Mouse (Mus musculus): ENCODE data around the gene Adam15.

Adam15 gene

DNA sequence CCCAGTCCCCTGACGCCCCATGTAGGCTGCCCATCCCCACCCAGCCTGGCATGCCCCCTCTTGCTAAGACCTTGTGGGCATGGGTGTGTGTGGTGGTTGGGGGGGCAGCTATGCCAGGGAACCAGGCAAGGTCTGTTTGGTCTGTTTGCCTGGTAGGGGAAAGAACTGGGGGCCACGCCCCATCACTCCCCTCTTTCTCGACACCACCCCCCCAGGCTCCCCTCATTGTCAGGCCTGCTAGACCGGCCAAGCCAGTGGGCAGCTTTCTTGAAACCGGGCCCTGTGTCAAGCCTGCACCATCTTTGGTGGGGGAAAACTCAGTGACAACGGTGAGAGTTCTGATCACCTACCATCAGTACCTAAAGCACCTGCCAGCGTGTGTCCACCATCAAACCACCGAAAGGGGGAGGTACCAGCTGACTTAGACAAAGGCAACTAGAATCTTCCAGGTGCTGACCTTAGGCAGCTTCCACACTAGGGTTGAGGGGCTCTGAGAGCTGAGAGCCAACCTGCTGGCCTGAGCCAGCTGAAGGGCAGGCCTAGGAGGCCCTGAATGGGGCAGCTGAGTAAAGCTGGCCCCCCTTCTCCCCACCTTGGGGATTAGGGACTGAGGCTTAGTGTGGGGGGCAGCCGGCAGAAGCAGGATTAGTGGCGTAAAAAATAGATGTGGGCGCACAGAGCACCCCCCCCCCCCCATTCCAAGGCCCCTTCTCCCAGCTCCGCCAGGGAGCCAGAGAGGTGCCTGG, 34.7 kb upstream of the Adam15 start:
- no peak for DNase-seq (ENCODE audit: extremely low spot score)

DNA sequence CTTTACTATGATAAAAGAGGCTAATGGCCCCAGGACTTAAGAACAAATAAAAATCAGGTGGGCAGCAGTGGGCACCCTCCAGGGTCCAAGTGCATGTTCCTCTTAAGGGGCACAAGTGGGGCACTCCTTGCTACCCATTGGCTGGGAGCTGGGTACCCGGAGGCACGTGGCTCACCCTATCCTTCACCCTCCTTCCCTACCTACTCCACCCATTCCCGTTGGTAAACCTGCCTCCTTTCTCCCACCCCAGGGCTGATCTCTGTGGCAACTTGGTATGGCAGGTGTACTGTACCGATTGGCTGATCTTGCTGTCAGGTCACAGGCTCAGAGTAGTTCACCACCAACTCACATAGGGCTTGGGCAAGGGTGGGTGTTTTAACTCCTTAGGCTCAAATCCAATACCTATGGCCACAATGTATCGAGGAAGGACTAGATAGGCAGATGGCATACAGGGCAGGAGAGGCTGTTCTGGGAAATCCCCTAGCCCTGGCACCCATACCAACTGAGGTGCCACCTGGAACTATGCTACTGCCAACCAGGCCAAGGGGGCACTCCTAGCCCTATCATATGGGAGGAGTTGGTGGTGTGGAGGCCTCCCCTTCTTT, 34.0 kb upstream of the Adam15 start:
- DNase-seq (ENCODE audit: extremely low spot score) = no peak

DNA sequence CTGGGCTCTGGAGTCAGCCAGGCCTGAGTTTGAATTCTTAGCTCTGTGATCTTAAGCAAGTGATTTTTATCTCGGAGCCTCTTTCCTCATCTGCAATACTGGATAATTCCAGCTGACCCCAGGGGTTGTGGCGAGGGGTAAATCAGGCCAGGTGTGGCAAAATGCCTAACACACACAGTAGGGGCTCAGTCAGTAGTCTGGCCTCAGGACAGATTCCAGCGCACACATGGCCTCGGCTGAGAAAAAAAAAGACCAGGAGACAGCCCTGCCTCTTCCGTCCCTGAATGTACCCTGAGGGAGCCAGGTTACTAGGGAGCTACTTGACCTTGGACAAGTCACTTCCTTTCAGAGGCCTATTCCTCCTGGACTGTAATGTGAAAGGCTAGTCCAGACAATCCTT, 33.2 kb upstream of the Adam15 start:
- no peak for DNase-seq (ENCODE audit: extremely low spot score)

DNA sequence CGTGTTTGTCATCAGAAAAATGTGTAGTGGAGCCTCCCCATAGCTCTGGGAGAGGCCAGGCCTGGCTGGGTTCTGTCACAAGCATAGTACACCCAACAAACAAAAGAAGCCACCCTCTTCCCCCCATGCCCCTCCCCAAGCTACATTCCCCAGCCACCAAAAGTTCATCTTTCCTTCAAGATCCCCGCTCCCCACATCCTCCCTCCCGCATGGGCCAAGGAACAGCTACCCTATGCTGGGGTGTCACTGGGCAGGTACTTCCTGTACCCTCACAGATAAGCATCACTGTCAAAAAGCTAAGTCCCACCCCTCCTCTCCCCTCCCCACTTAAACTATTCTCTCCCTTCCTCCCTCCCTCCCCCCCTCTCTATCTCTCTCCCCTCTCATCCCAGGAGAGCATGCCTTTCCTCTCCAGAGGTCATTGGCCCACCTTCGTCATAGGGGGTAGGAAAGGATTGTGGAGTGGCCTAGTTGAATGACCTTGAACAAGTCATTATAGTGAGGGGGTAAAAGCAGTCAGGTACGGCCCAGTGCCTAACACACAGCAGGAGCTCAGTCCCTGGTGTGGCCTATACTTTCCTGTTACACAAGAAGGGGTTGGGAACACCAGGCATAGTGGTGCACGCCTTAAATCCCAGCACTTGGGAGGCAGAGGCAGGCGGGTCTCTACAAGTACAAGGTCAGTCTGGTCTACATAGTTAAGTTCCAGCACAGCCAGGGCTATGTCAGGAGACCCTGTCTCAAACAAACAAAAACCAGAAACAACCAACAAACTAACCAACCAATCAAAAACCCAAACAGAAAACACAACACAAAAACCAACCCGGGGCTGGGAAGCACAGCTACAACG, 32.5 kb upstream of the Adam15 start:
- DNase-seq (ENCODE audit: extremely low spot score) = no peak

DNA sequence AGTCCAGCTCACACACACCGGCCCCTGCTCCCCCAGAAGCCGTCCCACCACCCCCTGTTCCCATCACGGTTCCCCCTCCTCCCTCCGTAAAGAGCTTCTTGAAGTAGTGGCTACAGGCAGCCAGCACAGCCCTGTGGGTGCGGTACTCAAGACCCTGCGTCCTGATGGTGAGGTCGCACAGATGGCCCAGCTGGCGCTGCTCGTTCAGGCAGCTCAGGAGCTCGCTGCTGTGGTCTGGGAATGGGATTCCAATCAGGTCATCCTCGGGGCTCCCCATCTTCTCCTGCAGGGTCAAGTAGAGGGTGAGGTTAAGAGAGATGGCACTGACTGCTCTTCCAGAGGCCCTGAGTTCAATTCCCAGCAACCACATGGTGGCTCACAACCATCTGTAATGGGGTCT, 31.4 kb upstream of the Adam15 start:
- no peak for DNase-seq (ENCODE audit: extremely low spot score)

DNA sequence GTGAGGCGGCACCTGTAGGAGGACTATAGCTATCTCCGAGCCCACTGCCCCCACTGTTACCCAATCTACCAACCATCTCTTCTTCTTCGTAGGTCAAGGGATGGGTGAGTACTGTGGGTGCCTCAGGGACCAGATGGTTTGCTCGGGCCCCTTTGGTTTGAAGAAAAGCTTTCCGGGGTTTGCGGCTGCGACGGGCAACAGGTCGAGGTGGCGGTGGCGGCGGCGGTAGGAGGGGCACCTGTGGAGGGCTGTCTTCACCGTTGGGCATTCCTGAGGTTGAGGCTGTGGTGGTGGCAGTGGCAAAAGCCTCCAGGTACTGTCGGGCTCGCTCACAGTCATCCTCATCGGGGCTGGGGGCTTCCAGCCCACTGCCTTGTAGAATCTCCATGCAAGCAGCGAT, 30.9 kb upstream of the Adam15 start:
- DNase-seq (ENCODE audit: extremely low spot score) = no peak

DNA sequence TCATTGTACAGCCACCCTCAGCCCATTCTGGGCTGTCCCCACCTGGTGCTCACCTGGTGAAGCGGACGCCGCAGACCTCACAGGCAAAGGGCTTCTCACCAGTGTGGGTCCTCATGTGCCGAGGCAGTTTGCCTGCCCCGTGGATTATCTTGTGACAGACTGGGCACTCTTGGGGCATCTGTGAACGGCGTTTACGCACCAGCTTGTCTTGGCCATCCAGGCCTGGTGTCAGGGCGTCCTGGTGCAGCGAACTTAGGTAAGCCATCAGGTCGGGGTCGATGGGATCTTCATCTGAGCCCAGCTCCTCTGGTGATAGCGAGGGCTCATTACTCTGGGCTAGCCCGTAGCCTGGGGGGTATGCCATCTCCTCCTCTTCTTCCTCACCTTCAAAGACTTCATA, 30.5 kb upstream of the Adam15 start:
- no peak for DNase-seq (ENCODE audit: extremely low spot score)

DNA sequence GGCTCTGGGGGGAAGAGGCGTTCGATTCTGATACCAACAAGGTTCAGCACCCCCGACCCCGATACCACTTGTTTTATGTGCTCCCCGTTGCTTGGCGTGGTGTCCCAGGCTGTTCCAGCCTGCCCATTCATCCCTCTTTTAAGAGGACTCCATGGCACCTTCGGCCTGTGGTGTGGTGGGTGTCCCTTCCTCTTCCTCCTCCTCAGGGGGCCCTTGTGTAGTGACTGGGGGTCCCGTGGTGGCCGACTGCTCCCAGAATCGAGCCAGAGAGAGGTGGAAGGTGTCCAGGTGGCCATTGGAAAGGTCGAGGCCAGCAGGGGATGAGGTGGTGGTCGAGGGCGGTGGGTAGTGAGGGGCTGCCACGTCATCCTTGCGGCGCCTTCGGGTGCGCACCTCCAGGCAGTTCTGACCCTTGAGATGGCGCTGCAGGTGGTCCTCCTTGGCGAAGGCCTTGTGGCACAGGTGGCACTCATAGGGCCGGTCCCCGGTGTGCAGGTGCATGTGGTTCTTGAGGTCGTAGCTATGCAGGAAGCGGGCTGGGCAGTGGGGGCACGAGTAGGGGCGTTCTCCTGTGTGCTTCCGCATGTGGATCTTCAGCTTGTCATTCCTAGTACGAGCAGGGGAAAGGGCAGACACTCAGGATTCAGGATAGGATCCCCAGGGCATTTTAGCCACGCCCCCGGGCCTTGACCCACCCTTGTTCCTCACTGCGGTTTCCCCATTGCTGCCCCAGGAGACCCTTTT, 29.8 kb upstream of the Adam15 start:
- no peak for DNase-seq (ENCODE audit: extremely low spot score)

DNA sequence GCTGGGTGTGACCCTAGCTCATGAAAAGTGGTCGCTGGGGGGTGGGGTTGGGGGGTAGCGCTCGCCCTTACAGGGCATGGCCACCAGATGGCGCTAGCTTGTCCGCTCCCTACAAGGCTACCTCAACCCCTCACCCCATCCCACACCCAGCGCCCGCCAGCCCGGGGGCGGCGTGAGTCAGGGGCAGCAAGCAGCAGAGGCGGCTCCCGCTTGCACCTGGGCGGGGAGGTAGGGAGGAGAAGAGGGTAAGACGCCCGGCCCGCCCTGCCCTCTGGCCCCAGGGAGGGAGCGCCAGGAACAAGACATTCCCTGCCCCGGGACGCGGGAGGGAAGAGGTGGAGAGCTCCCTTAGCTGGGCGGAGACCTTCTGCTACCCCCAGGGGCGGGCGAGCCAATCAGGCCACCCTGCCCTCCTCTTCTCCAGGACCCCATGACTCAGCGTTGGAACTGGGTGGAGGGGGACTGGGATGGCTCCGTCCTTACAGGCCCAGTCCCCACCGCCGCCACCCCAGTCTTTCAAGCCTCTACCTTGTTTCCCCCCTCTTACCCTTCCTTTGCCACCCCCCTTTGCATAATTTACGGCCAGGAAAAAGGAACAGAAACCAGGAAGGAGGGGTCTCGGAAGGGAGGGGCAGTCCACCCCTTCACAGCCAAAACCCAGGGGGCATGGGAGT, 28.7 kb upstream of the Adam15 start:
- DNase-seq (ENCODE audit: extremely low spot score) = peak; percentile 94

DNA sequence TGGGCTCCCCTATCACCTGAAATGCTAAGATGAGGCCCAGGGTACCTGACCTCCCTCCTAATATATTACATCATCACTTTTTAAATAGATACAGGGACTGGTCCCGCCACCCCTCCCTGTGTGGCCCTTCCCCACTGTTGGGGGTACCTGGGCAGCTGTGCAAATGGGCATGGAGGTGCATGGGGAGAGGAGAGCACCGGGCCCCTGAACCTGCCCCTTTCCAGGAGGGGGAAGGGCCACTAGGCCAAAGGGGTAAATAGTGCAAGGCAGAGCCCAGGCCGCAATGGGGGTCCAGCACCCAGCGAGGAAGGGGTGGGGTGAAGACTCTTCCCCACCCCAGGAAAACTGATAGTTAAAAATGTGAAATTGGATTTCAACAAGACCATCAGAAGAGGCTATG, 28.0 kb upstream of the Adam15 start:
- DNase-seq (ENCODE audit: extremely low spot score) = no peak

DNA sequence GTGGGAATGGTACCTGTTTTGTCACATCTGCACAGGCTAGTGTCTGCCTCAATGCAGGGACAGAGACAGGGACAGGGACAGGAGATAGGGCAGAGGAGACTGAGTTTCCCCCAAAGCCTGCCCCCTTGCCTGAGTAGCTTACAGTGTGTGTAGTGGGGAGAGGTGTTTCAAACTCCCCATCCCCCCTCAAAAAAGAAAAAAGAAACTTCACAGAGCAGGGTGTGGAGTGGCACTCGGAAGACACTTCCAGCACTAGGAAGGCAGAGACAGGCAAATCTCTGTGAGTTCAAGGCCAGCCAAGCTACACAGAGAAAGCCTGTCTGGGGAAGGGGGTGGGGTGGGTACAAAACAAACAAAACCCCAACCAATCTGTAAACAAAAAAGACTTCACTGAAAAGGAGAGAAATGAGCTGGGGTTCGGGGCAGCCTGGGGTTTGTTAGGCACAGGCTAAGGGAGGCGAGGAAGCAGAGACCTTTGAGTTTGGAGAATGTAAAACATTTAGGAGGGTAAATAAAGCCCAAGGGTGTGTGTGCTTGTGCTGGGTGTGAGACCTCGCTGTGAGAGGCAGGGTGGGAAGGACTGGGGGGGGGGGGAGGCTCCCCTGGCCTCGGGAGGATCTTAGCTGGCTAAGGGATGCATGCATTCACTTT, 23.9 kb upstream of the Adam15 start:
- DNase-seq (ENCODE audit: extremely low spot score) = no peak

DNA sequence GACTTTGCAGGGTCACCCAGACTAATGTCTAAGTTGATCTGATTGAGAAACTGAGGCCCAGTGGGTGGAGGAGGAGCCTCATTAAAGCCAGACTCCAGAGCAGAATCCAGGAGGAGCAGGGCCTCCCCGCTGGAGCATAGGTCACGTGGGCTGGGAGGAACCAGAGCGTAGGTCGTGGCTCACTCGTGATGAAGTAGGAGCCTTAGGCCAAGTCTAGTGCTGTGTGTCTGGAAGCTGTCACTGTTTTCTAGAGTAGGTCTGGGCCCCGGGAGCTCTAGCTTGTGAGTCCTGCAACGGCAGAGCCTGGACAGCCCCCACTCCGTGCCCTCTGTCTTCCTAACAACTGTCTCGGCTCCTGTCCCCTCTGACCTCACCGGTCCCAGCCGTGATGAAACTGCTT, 17.5 kb upstream of the Adam15 start:
- no peak for DNase-seq (ENCODE audit: extremely low spot score)

DNA sequence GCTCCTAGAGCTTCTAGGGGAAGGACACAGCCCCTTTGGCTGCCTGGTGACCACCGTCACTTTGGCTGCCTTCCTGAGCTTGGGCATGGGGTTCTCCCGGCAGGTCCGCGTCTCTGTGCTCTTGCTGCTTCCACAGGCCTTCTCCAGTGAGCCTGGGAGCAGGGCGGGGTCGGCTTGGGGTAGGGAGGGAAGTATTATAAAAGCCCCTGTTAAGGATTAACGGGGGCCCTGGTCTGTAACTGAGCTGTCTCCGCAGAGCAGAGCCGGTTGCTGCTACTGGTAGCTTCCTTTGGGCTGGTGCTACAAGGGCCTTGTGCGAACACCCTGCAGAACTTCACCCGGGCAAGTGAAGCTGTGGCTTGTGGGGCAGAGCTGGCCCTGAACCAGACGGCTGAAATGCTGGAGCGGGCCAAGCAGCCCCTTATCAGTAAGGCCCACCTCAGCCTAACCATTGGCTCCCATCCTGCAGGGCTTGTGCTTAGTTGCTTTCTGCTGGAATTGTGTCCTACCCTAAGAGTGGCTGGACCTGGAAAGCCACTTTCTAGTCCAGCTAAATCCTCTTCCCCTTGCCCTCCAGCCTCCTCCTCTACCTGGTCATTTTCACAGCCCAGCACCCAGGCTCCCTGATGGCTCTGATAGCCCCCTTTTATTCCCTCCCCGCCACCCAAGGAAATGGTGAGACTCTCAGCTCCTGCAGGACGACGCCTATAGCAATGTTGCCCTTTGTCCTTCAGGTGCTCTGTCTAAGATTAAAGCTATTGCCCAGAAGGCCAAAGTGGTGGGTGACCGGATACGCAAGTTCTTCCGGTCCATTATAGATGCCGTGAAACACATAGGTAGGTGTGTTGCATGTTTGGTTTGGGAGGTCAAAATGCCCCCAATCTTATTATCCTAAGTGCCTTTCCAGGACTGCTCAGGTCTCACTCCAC, 16.0 kb upstream of the Adam15 start:
- DNase-seq (ENCODE audit: extremely low spot score) = no peak

DNA sequence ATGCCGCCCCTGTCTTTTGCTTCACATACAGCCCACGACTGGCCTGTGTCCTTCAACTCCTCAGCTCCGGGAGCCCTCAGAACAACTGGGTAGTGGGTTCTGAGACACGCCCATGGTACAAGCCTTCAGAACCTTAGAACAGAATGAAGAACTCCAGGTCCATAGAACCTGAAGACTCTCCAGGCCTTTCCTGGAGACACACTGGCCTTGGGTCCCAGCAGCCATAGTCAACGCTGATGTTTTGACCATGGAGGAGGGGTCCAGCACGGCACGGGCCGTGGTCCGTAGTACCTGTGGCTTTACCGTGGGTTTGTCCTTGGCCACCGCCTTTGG, 15.3 kb upstream of the Adam15 start, which contains the start of gene Dcst1:
TSS of gene Dcst1 (minus strand) at position 101 of the 333 bp plus-strand sequence.
- no peak for DNase-seq (ENCODE audit: extremely low spot score)

DNA sequence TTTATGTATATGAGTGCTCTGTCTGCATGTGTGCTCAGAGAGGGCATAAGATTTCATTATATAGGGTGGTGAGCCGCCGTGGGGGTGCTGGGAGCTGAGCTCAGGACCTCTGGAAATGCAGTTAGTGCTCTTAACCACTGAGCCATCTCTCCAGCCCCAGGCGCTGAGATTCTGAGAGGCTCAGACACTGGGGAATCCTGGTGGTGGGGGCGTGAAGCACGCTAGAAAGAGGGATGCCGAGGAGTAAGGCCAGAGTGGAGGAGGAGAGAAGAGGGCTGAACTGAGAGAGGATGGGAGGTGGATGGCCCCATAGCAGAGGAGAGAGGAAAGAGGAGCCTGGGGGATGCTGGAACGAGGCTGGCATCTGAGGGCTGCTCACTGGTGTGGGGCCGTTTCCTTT, 14.8 kb upstream of the Adam15 start:
- DNase-seq (ENCODE audit: extremely low spot score) = no peak

DNA sequence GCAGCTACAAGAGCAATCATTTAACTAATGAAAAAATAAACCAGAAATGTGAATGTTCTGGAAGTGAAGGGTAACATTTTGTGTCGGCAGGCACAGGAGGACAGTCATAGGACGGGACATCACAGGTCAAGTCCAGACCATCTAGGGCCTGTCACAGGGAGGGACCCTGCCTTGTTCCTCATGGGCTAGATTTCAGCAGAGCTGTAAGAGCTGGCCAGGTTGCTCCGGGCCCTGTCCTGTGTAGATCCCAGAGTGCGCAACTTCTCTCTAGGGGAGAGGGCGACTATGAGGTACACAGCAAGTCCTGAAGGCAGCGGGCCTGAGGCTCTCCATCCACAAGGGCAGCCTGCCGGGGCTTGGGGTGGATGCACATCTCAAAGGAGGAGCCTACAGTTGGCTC, 11.9 kb upstream of the Adam15 start, which contains the start of gene Dcst2:
TSS of gene Dcst2 (plus strand) at position 301 of the 400 bp plus-strand sequence.
- no peak for DNase-seq (ENCODE audit: extremely low spot score)

DNA sequence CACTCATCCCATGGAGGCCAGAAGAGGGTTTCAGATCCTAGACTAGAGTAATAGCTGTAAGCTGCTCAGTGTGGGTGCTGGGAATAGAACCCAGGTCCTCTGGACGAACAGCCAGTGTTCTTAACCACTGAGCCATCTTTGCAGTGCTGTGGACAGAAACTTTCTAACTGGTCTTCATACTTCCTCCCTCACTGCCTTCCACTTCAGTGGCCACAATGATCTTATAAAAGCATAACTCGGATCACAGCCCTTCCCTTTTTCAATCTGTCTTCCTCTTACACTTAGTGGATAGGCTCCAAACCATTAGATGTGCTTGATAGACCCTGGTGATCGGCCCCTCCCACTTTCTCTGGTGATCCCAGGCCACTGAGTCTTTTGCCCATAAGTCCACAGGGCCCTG, 10.4 kb upstream of the Adam15 start:
- DNase-seq (ENCODE audit: extremely low spot score) = no peak

DNA sequence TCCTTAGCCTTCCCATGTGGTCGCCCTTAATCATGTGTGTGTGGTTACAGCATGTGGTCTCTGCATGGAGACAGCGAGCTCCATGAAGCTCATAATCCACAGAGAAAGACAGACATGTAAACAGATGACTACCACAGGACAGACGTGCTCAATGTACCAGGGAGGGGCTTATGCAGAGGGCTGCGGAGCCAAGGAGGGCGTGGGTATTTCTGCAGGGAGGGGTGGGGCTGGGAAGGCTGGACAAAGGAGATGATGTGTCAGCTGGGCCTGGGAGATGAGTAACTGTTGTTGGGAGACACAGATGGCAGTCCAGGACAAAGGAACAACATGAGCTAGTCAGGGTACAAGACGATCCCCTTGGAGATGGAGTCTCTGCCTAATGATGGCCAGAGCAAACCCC, 9.8 kb upstream of the Adam15 start:
- DNase-seq (ENCODE audit: extremely low spot score) = no peak

DNA sequence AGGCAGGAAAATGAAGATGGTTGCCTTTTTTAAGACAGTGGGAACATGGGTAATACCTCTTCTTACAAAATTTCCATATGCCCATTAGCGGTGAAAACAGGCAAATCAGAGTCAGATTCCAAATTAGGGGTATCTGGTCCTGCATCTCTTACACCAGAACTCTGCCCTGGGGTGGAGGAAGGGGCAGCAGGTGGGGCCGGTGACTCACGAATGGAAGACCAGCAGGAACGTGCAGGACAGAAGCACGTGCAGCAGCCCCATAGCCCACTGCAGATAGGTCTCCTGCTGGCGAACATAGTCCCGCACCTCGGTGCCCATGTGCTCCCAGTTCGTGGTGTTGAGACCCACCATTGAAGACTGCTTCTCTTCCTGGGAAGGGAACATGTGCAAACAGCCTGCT, 6.2 kb upstream of the Adam15 start:
- DNase-seq (ENCODE audit: extremely low spot score) = no peak

DNA sequence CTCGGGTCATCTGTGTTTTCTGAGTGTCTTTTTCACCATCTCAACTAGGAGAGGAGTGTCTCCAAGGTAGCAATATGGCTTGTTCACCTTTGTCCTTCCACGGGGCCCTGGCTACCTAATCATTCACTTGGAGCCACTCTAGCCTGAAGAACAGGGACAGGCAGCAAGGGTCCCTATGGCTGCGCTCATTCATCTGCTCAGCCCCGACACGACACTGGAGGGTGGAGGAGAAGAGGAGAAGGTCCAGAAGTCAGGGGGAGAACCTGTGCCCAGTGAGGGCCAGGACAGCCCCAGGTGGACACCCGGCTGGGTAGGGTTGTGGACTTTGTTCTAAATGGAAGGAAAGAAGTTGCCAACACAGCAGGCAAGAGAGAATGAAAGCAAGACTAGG, 5.7 kb upstream of the Adam15 start:
- DNase-seq (ENCODE audit: extremely low spot score) = no peak

All from embryo, embryonic 9.5 days (tissue).